Mouse (Mus musculus) kidney, embryonic 16.5 days (tissue): Measurements from ENCODE around the gene Scfd2. TPM values are rescaled to one million over a fixed set of nuclear protein-coding genes. Genes with fewer than 3 reads are reported as not detected.

Source experiments
- ATAC-seq: fragments of 200-750 bp; cut with Nextera tagmentation; 2 replicates; pipeline ENCODE4 v1.8.0; 2017; ENCODE audit warnings: moderate TSS enrichment; ENCODE audit not compliant: low FRiP score, low TSS enrichment
- H3K27ac ChIP-seq: fragments of 300-500 bp; sonication (generic); 2 replicates; pipeline ENCODE4 v1.5.1; 2014; ENCODE audit warnings: low read length
- H3K27me3 ChIP-seq: fragments of 300-500 bp; sonication (generic); 2 replicates; pipeline ENCODE4 v1.6.1; 2014; ENCODE audit warnings: low read length, control low read depth, mixed read lengths; ENCODE audit not compliant: insufficient read depth
- H3K36me3 ChIP-seq: fragments of 300-500 bp; sonication (generic); 2 replicates; pipeline ENCODE4 v1.6.1; 2014; ENCODE audit warnings: low read length, control low read depth, mixed read lengths; ENCODE audit not compliant: insufficient read depth
- H3K4me1 ChIP-seq: fragments of 300-500 bp; sonication (generic); 2 replicates; pipeline ENCODE4 v1.6.1; 2014; ENCODE audit warnings: low read length, control low read depth, mixed read lengths; ENCODE audit not compliant: insufficient read depth
- H3K4me2 ChIP-seq: fragments of 300-500 bp; sonication (generic); replicated peaks from 2 replicates; pipeline ENCODE4 v1.6.1; 2014; ENCODE audit warnings: low read depth, low read length
- H3K4me3 ChIP-seq: fragments of 300-500 bp; sonication (generic); 2 replicates; pipeline ENCODE4 v1.5.1; 2014; ENCODE audit warnings: mild to moderate bottlenecking, low read length
- H3K9ac ChIP-seq: fragments of 300-500 bp; sonication (generic); replicated peaks from 2 replicates; pipeline ENCODE4 v1.6.1; 2014; ENCODE audit warnings: low read length
- H3K9me3 ChIP-seq: fragments of 300-500 bp; sonication (generic); 2 replicates; pipeline ENCODE4 v1.6.1; 2016; ENCODE audit warnings: low read length, control low read depth
- WGBS: fragments of 180-500 bp; shearing (Covaris S2); extraction: QIAGEN DNeasy Blood & Tissue Kit; methylation state at CpG from one replicate; pipeline ENCODE4 v1.1.7; 2014; 5-methylcytosine and 5-hydroxymethylcytosine counted together
- polyA plus RNA-seq: library from polyadenylated mRNA; unstranded; fragments of >200 nt; fragmentation: Nextera tagmentation; extraction: Ambion mirVana; gene quantifications from 2 replicates; pipeline ENCODE4 v1.2.1, GENCODE M21; 2015

Gene Scfd2
- polyA plus RNA-seq, 1 experiment from 2014 or later = 17.9 TPM

GRCm38 (mm10) chr5:74433580-74434147 is 97.9 kb downstream of the Scfd2 start:
- H3K9ac ChIP-seq = no peak overlapping the region
- no peaks in the 10 kb centered on the region for H3K36me3 ChIP-seq
- H3K4me1 ChIP-seq = peaks cover 10% of the 10 kb centered on the region; the same call in 1 of the 2 replicates
- H3K4me2 ChIP-seq = peak overlapping the region; percentile 32
- H3K9me3 ChIP-seq = no peaks in the 10 kb centered on the region
- 16% methylated on average over 9 of the region's 9 CpGs for WGBS
- no peak overlapping the region for H3K4me3 ChIP-seq
- no peak for ATAC-seq
- H3K27ac ChIP-seq = peak overlapping the region; percentile 44; the same call in 1 of the 2 replicates
- no peaks in the 10 kb centered on the region for H3K27me3 ChIP-seq

GRCm38 (mm10) chr5:74432879-74433539 is 98.5 kb downstream of the Scfd2 start:
- peak; percentile 82 for ATAC-seq
- no peaks in the 10 kb centered on the region for H3K27me3 ChIP-seq
- 18% methylated on average over 14 of the region's 14 CpGs for WGBS
- peak overlapping the region; percentile 41 for H3K4me2 ChIP-seq
- peaks cover 10% of the 10 kb centered on the region; the same call in 1 of the 2 replicates for H3K4me1 ChIP-seq
- no peaks in the 10 kb centered on the region for H3K36me3 ChIP-seq
- H3K27ac ChIP-seq = peak overlapping the region; percentile 74
- no peak overlapping the region for H3K9ac ChIP-seq
- H3K4me3 ChIP-seq = no peak overlapping the region
- H3K9me3 ChIP-seq = no peaks in the 10 kb centered on the region

- no peak for ATAC-seq
- WGBS = 72% methylated on average over 5 of the region's 5 CpGs
- Histone ChIP-seq H3K27ac (no peak overlapping the region), H3K4me1 (no peaks in the 10 kb centered on the region), H3K27me3 (no peaks in the 10 kb centered on the region), H3K4me3 (no peak overlapping the region), H3K9me3 (no peaks in the 10 kb centered on the region), H3K9ac (no peak overlapping the region), H3K4me2 (no peak overlapping the region), H3K36me3 (no peaks in the 10 kb centered on the region)
These were observed 110.9 kb downstream of the Scfd2 start for GRCm38 (mm10) chr5:74420615-74421132.

- H3K9me3 ChIP-seq = no peaks in the 10 kb centered on the region
- H3K27ac ChIP-seq = no peak overlapping the region
- no peak overlapping the region for H3K9ac ChIP-seq
- no peaks in the 10 kb centered on the region for H3K27me3 ChIP-seq
- ATAC-seq = no peak
- no peaks in the 10 kb centered on the region for H3K36me3 ChIP-seq
- peaks cover 7% of the 10 kb centered on the region; the same call in 1 of the 2 replicates for H3K4me1 ChIP-seq
- WGBS = 92% methylated on average over 3 of the region's 3 CpGs
- no peak overlapping the region for H3K4me3 ChIP-seq
- H3K4me2 ChIP-seq = no peak overlapping the region
These were observed 119.0 kb downstream of the Scfd2 start for GRCm38 (mm10) chr5:74412557-74412956.

GRCm38 (mm10) chr5:74404887-74405286 is 126.7 kb downstream of the Scfd2 start:
- H3K27ac ChIP-seq = no peak overlapping the region
- ATAC-seq = no peak
- no peak overlapping the region for H3K4me2 ChIP-seq
- H3K4me1 ChIP-seq = no peaks in the 10 kb centered on the region
- H3K9me3 ChIP-seq = no peaks in the 10 kb centered on the region
- no peaks in the 10 kb centered on the region for H3K36me3 ChIP-seq
- H3K4me3 ChIP-seq = no peak overlapping the region
- WGBS = 77% methylated on average over 4 of the region's 5 CpGs
- no peak overlapping the region for H3K9ac ChIP-seq
- no peaks in the 10 kb centered on the region for H3K27me3 ChIP-seq

GRCm38 (mm10) chr5:74404083-74404482 is 127.5 kb downstream of the Scfd2 start:
- no peaks in the 10 kb centered on the region for H3K36me3 ChIP-seq
- WGBS = 53% methylated on average over 5 of the region's 5 CpGs
- no peaks in the 10 kb centered on the region for H3K27me3 ChIP-seq
- no peaks in the 10 kb centered on the region for H3K4me1 ChIP-seq
- H3K9me3 ChIP-seq = no peaks in the 10 kb centered on the region
- no peak overlapping the region for H3K4me2 ChIP-seq
- no peak overlapping the region for H3K27ac ChIP-seq
- no peak overlapping the region for H3K9ac ChIP-seq
- no peak for ATAC-seq
- no peak overlapping the region for H3K4me3 ChIP-seq

GRCm38 (mm10) chr5:74402626-74403025 is 128.9 kb downstream of the Scfd2 start:
- 65% methylated on average over 4 of the region's 4 CpGs for WGBS
- H3K36me3 ChIP-seq = no peaks in the 10 kb centered on the region

GRCm38 (mm10) chr5:74391806-74392205 is 139.8 kb downstream of the Scfd2 start:
- Histone ChIP-seq H3K36me3 (no peaks in the 10 kb centered on the region), H3K9me3 (no peaks in the 10 kb centered on the region), H3K27me3 (no peaks in the 10 kb centered on the region), H3K27ac (no peak overlapping the region), H3K4me1 (peaks cover 26% of the 10 kb centered on the region), H3K9ac (no peak overlapping the region), H3K4me3 (no peak overlapping the region), H3K4me2 (no peak overlapping the region)
- no peak for ATAC-seq
- 87% methylated on average over 2 of the region's 2 CpGs for WGBS

More at GRCm38 (mm10) chr5:74402626-74403025, 128.9 kb downstream of the Scfd2 start:
- H3K4me1 ChIP-seq = no peaks in the 10 kb centered on the region
- no peak overlapping the region for H3K9ac ChIP-seq
- H3K4me3 ChIP-seq = no peak overlapping the region
- H3K27ac ChIP-seq = no peak overlapping the region
- H3K27me3 ChIP-seq = no peaks in the 10 kb centered on the region
- H3K9me3 ChIP-seq = no peaks in the 10 kb centered on the region
- H3K4me2 ChIP-seq = no peak overlapping the region
- ATAC-seq = no peak

- Histone ChIP-seq H3K4me2 (no peak overlapping the region), H3K27ac (no peak overlapping the region), H3K4me3 (no peak overlapping the region), H3K9ac (no peak overlapping the region), H3K36me3 (no peaks in the 10 kb centered on the region), H3K27me3 (no peaks in the 10 kb centered on the region), H3K9me3 (no peaks in the 10 kb centered on the region), H3K4me1 (peaks cover 26% of the 10 kb centered on the region)
- WGBS = 68% methylated on average over 5 of the region's 5 CpGs
- no peak for ATAC-seq
These were observed 140.2 kb downstream of the Scfd2 start for GRCm38 (mm10) chr5:74391346-74391745.

GRCm38 (mm10) chr5:74388849-74389248 is 142.7 kb downstream of the Scfd2 start:
- no peaks in the 10 kb centered on the region for H3K9me3 ChIP-seq
- H3K9ac ChIP-seq = no peak overlapping the region
- 40% methylated on average over 2 of the region's 2 CpGs for WGBS
- H3K36me3 ChIP-seq = no peaks in the 10 kb centered on the region
- peak overlapping the region; percentile 28; the same call in 1 of the 2 replicates for H3K27ac ChIP-seq
- H3K27me3 ChIP-seq = no peaks in the 10 kb centered on the region
- ATAC-seq = no peak
- no peak overlapping the region for H3K4me3 ChIP-seq
- H3K4me1 ChIP-seq = peaks cover 20% of the 10 kb centered on the region
- H3K4me2 ChIP-seq = no peak overlapping the region
